Mouse (Mus musculus) heart, embryonic 15.5 days (tissue): ENCODE data around the gene Racgap1. TPM values are rescaled to one million over a fixed set of nuclear protein-coding genes. Genes with fewer than 3 reads are reported as not detected.

Source experiments
- ATAC-seq: fragments of 200-750 bp; cut with Nextera tagmentation; replicated peaks from 2 replicates; pipeline ENCODE4 v1.8.0; 2017; ENCODE audit warnings: low read depth, moderate TSS enrichment; ENCODE audit not compliant: insufficient number of reproducible peaks, insufficient read depth, low FRiP score
- H3K27ac ChIP-seq: fragments of 300-500 bp; sonication (generic); 2 replicates; pipeline ENCODE4 v1.5.1; 2015; ENCODE audit warnings: mild to moderate bottlenecking, inconsistent platforms
- H3K27me3 ChIP-seq: fragments of 300-500 bp; sonication (generic); 2 replicates; pipeline ENCODE4 v1.6.1; 2015; ENCODE audit warnings: inconsistent platforms
- H3K36me3 ChIP-seq: fragments of 300-500 bp; sonication (generic); 2 replicates; pipeline ENCODE4 v1.6.1; 2015; ENCODE audit warnings: mild to moderate bottlenecking, inconsistent platforms
- H3K4me1 ChIP-seq: fragments of 300-500 bp; sonication (generic); replicated peaks from 2 replicates; pipeline ENCODE4 v1.6.1; 2015; ENCODE audit warnings: inconsistent platforms
- H3K4me2 ChIP-seq: fragments of 300-500 bp; sonication (generic); 2 replicates; pipeline ENCODE4 v1.6.1; 2015; ENCODE audit warnings: inconsistent platforms, mild to moderate bottlenecking, moderate library complexity
- H3K4me3 ChIP-seq: fragments of 300-500 bp; sonication (generic); 2 replicates; pipeline ENCODE4 v1.5.1; 2015; ENCODE audit warnings: mild to moderate bottlenecking, inconsistent platforms
- H3K9ac ChIP-seq: fragments of 300-500 bp; sonication (generic); 2 replicates; pipeline ENCODE4 v1.6.1; 2015; ENCODE audit warnings: mild to moderate bottlenecking, inconsistent platforms
- H3K9me3 ChIP-seq: fragments of 300-500 bp; sonication (generic); replicated peaks from 2 replicates; pipeline ENCODE4 v1.6.1; 2016; ENCODE audit warnings: inconsistent platforms
- WGBS: fragments of 180-500 bp; shearing (Covaris S2); methylation state at CpG from one replicate; pipeline ENCODE4 v1.1.7; 2015; ENCODE audit warnings: mixed read lengths; 5-methylcytosine and 5-hydroxymethylcytosine counted together
- polyA plus RNA-seq: library from polyadenylated mRNA; unstranded; fragments of >200 nt; fragmentation: Nextera tagmentation; extraction: Ambion mirVana; gene quantifications from 2 replicates; pipeline ENCODE4 v1.2.1, GENCODE M21; 2015

The Racgap1 gene
- 112 and 125 TPM in 2 replicates for polyA plus RNA-seq

DNA sequence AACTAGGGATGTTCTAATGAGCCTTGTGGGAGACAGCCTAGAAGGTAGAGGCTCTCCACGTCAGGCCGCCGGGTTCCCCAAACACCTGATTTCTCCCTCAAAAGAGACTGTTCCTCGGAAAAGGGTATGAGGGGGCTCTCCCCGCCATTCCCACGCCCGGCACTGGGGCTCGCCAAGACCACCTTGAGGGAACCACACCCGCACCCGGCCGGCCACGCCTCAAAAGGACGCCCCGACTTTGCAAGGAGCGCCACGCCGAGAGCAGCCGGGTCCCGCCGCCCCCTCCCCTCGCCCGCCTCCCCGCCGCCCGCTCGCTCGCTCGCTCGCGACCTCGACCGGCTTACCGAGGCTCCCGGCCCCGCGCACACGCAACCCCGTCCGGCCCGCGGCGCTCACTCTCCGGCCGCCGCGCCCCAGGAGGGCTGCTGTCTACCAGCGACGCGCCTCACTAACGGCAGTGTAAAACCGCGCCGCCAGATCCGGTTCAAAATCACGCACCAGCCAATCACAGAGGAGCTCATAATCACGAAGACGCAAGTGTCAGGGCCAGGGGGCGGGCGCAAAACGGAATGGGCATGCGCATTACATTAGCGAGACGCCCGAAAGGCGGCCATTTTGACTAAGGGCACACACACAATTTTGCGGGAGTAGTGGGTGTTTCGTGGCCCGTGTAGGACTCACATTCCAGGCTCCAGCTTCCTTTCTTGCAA is at the start of gene Racgap1:
Gene Racgap1, minus strand, starts transcription at position 494 of the 710 bp plus-strand sequence.
- Histone ChIP-seq H3K4me1 (peaks cover 53% of the 10 kb centered on the region), H3K27me3 (peaks cover 24% of the 10 kb centered on the region), H3K9me3 (no peaks in the 10 kb centered on the region), H3K27ac (peak within 1 kb of the TSS; percentile 59), H3K36me3 (no peaks in the 10 kb centered on the region), H3K9ac (peak within 1 kb of the TSS; percentile 86), H3K4me2 (peak within 1 kb of the TSS; percentile 84), H3K4me3 (peak within 1 kb of the TSS; percentile 93)
- peak; percentile 92 for ATAC-seq
- under 1% methylated on average over 66 of the region's 68 CpGs for WGBS

DNA sequence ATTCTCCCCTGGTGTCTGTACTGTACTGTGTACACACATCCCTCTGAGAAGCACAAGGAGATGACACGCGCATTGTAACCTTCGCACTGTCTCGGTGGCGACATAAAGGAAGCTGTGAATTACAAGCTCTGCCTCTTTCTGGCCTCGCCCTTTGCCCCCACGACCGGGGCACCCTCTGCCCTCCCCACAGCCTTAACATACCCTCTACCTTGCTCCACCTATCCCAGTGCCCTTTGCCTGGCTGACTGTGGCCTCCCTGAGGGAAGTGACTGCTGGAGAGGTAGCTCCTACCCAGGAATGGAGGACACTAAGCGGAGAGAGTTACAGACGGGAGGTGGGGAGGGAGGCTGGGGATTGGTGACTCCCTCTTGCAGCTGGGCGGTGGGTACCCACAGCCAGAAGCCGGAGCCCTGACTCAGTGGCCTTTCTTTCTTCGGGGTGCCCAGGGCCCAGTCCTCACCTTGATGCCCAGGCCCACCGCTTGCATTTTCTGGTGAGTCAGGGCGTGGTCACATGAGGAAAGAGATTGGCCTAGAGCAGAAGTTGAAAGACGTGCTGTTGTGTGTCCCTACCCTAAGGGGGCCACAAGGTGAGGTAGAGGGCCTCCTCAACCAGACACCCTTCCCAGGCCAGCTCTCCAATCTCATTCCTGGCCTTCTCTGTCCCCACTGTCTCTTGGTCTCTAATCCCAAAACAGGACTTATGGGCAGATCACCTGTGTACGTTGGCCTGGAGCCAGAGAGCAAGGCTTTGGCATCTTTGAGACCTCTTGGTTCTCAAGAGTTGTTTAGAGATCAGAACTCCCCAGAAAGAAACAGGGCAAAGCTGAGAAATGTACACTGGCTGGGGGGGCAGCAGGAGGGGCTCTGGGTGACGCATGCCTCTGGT is 49.0 kb upstream of the Racgap1 start:
- Histone ChIP-seq H3K27me3 (peaks cover 20% of the 10 kb centered on the region), H3K36me3 (peaks cover under 1% of the 10 kb centered on the region; the same call in 1 of the 2 replicates), H3K4me3 (no peak overlapping the region), H3K9ac (no peak overlapping the region), H3K9me3 (no peaks in the 10 kb centered on the region), H3K4me2 (no peak overlapping the region), H3K27ac (no peak overlapping the region), H3K4me1 (peaks cover 46% of the 10 kb centered on the region)
- ATAC-seq, result no peak
- WGBS, result 82% methylated on average over 18 of the region's 18 CpGs

DNA sequence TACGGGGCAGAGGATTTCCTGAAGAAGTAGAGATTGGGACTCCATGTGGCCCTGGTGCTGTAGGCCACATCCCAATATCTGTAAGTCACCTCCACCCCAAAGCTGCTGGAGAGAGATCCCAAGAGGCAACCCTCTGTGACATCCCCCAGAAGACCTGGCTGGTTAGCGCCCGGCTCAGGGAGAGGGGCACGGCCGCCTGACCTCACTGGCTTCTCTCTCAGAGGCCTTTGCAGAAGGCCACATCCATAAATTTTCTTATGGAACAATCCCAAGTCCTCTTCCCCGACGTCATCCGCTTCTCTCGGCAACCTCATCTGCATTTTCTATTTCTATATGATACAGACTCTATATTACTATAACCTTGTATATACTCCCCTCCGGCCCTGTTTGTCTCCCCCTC is 48.3 kb upstream of the Racgap1 start:
- WGBS, result 85% methylated on average over 10 of the region's 10 CpGs
- H3K9me3 ChIP-seq, result no peaks in the 10 kb centered on the region
- peaks cover 46% of the 10 kb centered on the region for H3K4me1 ChIP-seq
- no peak for ATAC-seq
- peaks cover 20% of the 10 kb centered on the region for H3K27me3 ChIP-seq
- no peak overlapping the region for H3K9ac ChIP-seq
- no peaks in the 10 kb centered on the region for H3K36me3 ChIP-seq
- H3K4me3 ChIP-seq, result no peak overlapping the region
- no peak overlapping the region for H3K4me2 ChIP-seq
- no peak overlapping the region for H3K27ac ChIP-seq

DNA sequence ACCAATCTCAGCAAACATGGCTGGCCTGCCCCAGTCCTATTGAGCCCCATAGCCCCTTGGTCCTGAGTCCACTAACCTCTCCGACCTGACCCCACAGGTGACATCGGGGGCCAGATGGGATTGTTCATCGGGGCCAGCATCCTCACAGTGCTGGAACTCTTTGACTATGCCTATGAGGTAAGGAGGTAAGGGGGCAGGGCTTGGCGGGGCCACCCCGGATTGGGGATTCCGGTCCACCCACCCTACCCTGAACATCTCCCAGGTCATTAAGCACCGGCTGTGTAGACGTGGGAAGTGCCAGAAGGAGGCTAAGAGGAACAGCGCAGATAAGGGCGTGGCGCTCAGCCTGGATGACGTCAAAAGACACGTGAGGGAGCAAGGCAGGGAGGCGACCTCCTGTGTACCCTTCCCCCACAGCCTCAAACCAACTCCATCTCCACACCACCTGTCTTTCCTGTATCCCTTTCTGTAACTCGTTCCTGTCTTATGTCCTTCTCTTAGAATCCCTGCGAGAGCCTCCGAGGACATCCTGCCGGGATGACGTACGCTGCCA is 47.2 kb upstream of the Racgap1 start:
- Histone ChIP-seq H3K4me3 (no peak overlapping the region), H3K27ac (no peak overlapping the region), H3K36me3 (no peaks in the 10 kb centered on the region), H3K9me3 (no peaks in the 10 kb centered on the region), H3K4me1 (peaks cover 35% of the 10 kb centered on the region), H3K4me2 (no peak overlapping the region), H3K9ac (no peak overlapping the region), H3K27me3 (peaks cover 20% of the 10 kb centered on the region)
- ATAC-seq, result no peak
- 31% methylated on average over 20 of the region's 20 CpGs for WGBS

DNA sequence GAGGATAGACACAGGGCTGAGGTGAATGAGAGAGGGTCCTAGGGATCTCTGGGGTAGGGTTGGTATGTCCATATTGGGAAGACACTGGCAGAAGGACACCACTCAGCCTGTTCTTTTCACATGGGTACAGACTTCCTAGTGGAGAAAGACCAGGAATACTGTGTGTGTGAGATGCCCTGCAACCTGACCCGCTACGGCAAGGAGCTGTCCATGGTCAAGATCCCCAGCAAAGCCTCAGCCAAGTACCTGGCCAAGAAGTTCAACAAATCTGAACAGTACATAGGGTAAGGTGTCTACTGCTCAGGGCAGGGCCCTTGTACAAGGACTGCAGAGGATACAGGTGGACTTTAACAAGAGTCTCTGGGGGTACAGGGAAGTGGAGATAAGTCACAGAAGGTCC is 45.9 kb upstream of the Racgap1 start:
- no peak overlapping the region for H3K27ac ChIP-seq
- H3K9ac ChIP-seq, result no peak overlapping the region
- no peak for ATAC-seq
- WGBS, result 18% methylated on average over 2 of the region's 2 CpGs
- no peak overlapping the region for H3K4me3 ChIP-seq
- H3K4me1 ChIP-seq, result peaks cover 24% of the 10 kb centered on the region
- H3K36me3 ChIP-seq, result no peaks in the 10 kb centered on the region
- no peaks in the 10 kb centered on the region for H3K9me3 ChIP-seq
- H3K27me3 ChIP-seq, result peaks cover 24% of the 10 kb centered on the region
- H3K4me2 ChIP-seq, result no peak overlapping the region

DNA sequence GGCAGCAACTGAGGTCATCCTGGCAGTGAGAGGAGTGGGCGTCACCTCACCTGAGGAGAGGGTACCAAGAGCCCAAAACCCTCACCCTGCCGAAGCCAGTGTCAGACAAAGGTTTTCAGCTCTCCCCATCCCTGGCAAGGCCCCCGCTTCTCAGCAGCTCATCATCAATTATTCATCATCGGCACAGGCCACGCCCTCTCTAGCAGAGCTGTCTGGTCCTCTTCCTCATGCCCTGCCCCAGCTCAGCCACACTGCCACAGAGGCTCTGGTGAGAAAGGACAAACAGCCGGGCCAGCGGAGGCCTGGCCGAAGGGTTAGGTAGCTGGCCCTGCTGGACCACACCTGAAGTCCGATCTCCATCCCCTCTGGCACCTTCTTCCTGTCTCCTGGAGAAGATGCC is 40.5 kb upstream of the Racgap1 start:
- no peak overlapping the region for H3K27ac ChIP-seq
- H3K4me2 ChIP-seq, result no peak overlapping the region
- no peak overlapping the region for H3K9ac ChIP-seq
- peaks cover 24% of the 10 kb centered on the region for H3K27me3 ChIP-seq
- H3K4me1 ChIP-seq, result peaks cover 8% of the 10 kb centered on the region; the same call in 1 of the 2 replicates
- no peaks in the 10 kb centered on the region for H3K9me3 ChIP-seq
- no peak overlapping the region for H3K4me3 ChIP-seq
- 55% methylated on average over 9 of the region's 9 CpGs for WGBS
- H3K36me3 ChIP-seq, result no peaks in the 10 kb centered on the region
- ATAC-seq, result no peak

DNA sequence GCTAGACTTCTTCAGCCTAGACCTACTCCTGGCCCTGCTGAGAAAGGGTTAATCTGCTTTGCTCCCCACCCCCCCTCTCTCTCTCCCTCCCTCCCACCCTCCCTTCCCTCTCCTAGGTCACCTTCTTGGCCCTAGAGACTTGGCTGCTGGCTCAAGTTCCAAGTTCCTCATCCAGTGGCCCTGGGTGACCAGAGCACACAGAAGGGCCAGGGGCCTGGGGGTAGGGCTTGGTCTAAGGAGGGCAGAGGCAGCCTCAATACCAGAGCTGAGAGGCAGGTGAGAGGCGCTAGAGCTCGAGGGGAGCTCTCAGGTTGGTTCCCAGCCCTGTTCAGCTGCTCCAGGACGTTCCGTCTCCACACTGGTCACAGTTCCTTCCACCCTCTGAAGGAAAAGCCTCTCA is 39.5 kb upstream of the Racgap1 start:
- ATAC-seq, result no peak
- Histone ChIP-seq H3K36me3 (no peaks in the 10 kb centered on the region), H3K27ac (no peak overlapping the region), H3K4me2 (no peak overlapping the region), H3K4me1 (peaks cover 8% of the 10 kb centered on the region; the same call in 1 of the 2 replicates), H3K9ac (no peak overlapping the region), H3K9me3 (no peaks in the 10 kb centered on the region), H3K27me3 (peaks cover 21% of the 10 kb centered on the region), H3K4me3 (no peak overlapping the region)
- WGBS, result 27% methylated on average over 4 of the region's 4 CpGs

DNA sequence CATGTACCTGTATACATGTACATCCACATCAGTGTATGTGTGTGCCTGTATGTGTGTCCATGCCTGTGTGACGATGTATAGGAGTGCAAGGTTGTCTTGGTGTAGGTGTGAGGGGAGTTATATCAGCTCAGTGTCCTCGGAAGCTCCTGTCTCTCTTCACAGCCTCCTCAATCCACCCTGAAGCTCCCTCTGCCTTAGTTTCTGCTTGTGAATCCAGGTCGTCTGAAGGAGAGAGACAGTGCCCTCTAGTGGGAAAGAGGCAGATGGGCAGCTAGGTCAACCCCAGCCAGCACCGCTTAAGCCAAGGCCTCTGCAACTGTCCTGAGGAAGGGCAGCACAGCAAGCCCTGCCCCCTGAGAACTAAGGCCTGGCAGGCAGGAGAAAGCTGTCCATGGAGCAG is 37.3 kb upstream of the Racgap1 start:
- no peak overlapping the region for H3K9ac ChIP-seq
- H3K4me2 ChIP-seq, result no peak overlapping the region
- H3K27ac ChIP-seq, result no peak overlapping the region
- WGBS, result 8% methylated on average over 4 of the region's 4 CpGs
- H3K27me3 ChIP-seq, result peaks cover 26% of the 10 kb centered on the region
- H3K4me3 ChIP-seq, result no peak overlapping the region
- 0 out of 2 replicates have a peak, but pooled peaks cover 3% of the 10 kb centered on the region for H3K4me1 ChIP-seq
- 0 out of 2 replicates have a peak, but pooled peaks have one; percentile 22 for ATAC-seq
- H3K36me3 ChIP-seq, result no peaks in the 10 kb centered on the region
- H3K9me3 ChIP-seq, result no peaks in the 10 kb centered on the region

DNA sequence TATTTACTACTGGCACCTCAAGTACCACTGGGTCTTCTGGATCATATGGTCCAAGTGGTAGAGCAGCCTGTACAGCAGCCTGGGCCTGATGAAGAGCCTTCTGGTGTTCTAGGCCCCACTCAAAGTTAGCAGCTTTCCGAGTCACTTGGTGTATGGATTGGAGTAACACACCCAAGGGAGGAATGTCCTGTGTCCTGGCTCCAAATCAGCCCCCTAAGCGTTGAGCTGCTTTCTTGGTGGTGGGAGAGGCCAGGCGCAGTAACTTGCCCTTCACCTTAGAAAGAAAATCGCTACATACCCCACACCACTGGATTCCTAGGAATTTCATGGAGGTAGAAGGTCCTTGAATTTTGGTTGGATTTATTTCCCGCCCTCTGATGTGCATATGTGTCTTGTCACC is 32.7 kb upstream of the Racgap1 start:
- Histone ChIP-seq H3K4me2 (no peak overlapping the region), H3K4me3 (no peak overlapping the region), H3K4me1 (no peaks in the 10 kb centered on the region), H3K27ac (no peak overlapping the region), H3K27me3 (peaks cover 14% of the 10 kb centered on the region), H3K9me3 (no peaks in the 10 kb centered on the region), H3K36me3 (no peaks in the 10 kb centered on the region), H3K9ac (no peak overlapping the region)
- 92% methylated on average over 5 of the region's 5 CpGs for WGBS
- ATAC-seq, result no peak

DNA sequence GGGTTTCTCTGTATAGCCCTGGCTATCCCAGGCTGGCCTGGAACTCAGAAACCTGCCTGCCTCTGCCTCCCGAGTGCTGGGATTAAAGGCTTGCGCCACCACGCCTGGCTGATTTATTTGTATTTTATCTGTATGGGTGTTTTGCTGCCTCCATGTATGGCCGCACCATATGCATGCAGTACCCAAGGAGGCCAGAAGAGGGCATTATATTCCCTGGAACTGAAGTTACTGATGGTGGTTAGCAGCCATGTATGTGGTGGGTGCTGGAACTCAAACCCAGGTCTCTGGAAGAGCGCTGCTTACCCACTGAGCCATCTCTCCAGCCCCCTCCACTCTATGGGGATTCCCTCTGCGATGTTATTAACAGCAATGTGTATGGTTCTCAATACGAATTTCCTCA is 31.4 kb upstream of the Racgap1 start:
- H3K9me3 ChIP-seq, result no peaks in the 10 kb centered on the region
- WGBS, result 91% methylated on average over 7 of the region's 7 CpGs
- H3K4me2 ChIP-seq, result no peak overlapping the region
- no peak overlapping the region for H3K9ac ChIP-seq
- ATAC-seq, result no peak
- 0 out of 2 replicates have a peak, but pooled peaks cover 3% of the 10 kb centered on the region for H3K4me1 ChIP-seq
- peaks cover 22% of the 10 kb centered on the region for H3K27me3 ChIP-seq
- H3K27ac ChIP-seq, result no peak overlapping the region
- no peak overlapping the region for H3K4me3 ChIP-seq
- no peaks in the 10 kb centered on the region for H3K36me3 ChIP-seq

DNA sequence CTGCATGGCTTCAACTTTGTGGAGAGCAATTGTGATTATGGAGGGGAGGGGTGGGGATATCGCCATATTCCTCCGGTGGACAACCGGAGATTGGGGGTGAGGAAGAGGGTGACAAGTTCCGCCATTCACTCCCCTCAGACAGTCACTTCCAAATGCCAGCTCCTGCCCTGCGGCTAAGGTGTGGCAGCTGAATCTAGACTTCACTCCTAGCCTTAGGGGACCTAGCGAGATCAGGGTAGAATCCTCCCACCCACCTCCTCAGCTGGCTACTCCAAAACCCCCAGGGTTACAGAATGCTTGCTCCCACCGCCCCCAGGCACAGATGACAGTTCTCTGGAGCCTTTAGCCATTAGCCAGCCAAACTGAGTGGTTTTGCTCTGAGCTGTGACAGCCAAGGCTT is 27.6 kb upstream of the Racgap1 start:
- Histone ChIP-seq H3K36me3 (no peaks in the 10 kb centered on the region), H3K9me3 (no peaks in the 10 kb centered on the region), H3K27ac (no peak overlapping the region), H3K4me2 (no peak overlapping the region), H3K4me3 (no peak overlapping the region), H3K27me3 (peaks cover 34% of the 10 kb centered on the region), H3K9ac (no peak overlapping the region), H3K4me1 (0 out of 2 replicates have a peak, but pooled peaks cover 3% of the 10 kb centered on the region)
- no peak for ATAC-seq
- WGBS, result 62% methylated on average over 7 of the region's 7 CpGs
